ENCODE assay signal across 8 mouse cellular contexts in genomic region chr17:34655581-34655991, GRCm38 (mm10). TPM values are rescaled to one million over a fixed set of nuclear protein-coding genes. Genes with fewer than 3 reads are reported as not detected.
DNase-seq lines count a peak whose midpoint lies in the region; ATAC-seq and TF ChIP-seq lines count a peak whose summit lies in the region.

No protein-coding gene starts in this region.

- no peaks in the 10 kb centered on the region for H3K9me3 ChIP-seq in lung, embryonic 14.5 days (ENCODE audit: low read depth, low read length)

- no peaks in the 10 kb centered on the region; the same call in 1 of the 2 replicates for H3K36me3 ChIP-seq in kidney, adult 2 months (ENCODE audit: control insufficient read depth, insufficient read depth, low read length)
- peaks cover 32% of the 10 kb centered on the region for H3K36me3 ChIP-seq in lung, embryonic 14.5 days (ENCODE audit: insufficient read depth)
- peaks cover 29% of the 10 kb centered on the region for H3K36me3 ChIP-seq in small intestine, adult 2 months (ENCODE audit: control insufficient read depth, insufficient read depth, low read length)

- no peak overlapping the region for H3K9ac ChIP-seq in lung, embryonic 14.5 days

- H3K4me2 ChIP-seq in lung, embryonic 14.5 days = no peak overlapping the region

- WGBS in kidney, adult 2 months = 9% methylated on average over 4 of the region's 4 CpGs
- 4% methylated on average over 4 of the region's 4 CpGs for WGBS in lung, embryonic 14.5 days
- WGBS in small intestine, adult 2 months = 27% methylated on average over 4 of the region's 4 CpGs

- H3K4me1 ChIP-seq in kidney, adult 2 months (ENCODE audit: control insufficient read depth, insufficient read depth, low read length) = peaks cover 17% of the 10 kb centered on the region
- peaks cover 9% of the 10 kb centered on the region; the same call in 1 of the 2 replicates for H3K4me1 ChIP-seq in lung, embryonic 14.5 days (ENCODE audit: insufficient read depth)
- H3K4me1 ChIP-seq in small intestine, adult 2 months (ENCODE audit: control insufficient read depth, insufficient read depth, insufficient read length, low read length) = peaks cover 7% of the 10 kb centered on the region

- DNase-seq in left cerebral cortex, postnatal 14 days (ENCODE audit: low spot score in 2 of 2) = peak; percentile 58 to 75
- no peak for DNase-seq in left cerebral cortex, adult 9 months (ENCODE audit: low spot score in 2 of 2)
- DNase-seq in cerebellum, adult 9-11 months = peak; percentile 62
- DNase-seq in heart, adult 8-10 months (ENCODE audit: low spot score) = peak; percentile 96
- peak; percentile 95 for DNase-seq in kidney, adult 2 months
- DNase-seq in lung, embryonic 14.5 days = peak; percentile 87

- intact Hi-C loops in left cerebral cortex, postnatal 14 days (cut with DNase I) = loop anchor here (10.0 kb wide), 1 partner anchor 149 kb away; the partner anchor contains the start of gene Cyp21a1

- ATAC-seq in lung, embryonic 14.5 days (ENCODE audit: insufficient read depth) = peak; percentile 88
- no peak for ATAC-seq in erythroblast, adult 5-6 weeks (replicated peaks; ENCODE audit: low FRiP score, poor library complexity, severe bottlenecking)

- peak overlapping the region; percentile 48 for H3K27ac ChIP-seq in kidney, adult 2 months (ENCODE audit: insufficient read depth, low read depth, low read length)
- peak overlapping the region; percentile 58; the same call in 1 of the 2 replicates for H3K27ac ChIP-seq in lung, embryonic 14.5 days (ENCODE audit: low read depth)
- peak overlapping the region; percentile 67 for H3K27ac ChIP-seq in small intestine, adult 2 months (ENCODE audit: insufficient read depth, low read depth, low read length)

- H3K4me3 ChIP-seq in kidney, adult 2 months (ENCODE audit: insufficient read depth, low read depth, low read length) = no peak overlapping the region
- H3K4me3 ChIP-seq in lung, embryonic 14.5 days (ENCODE audit: low read depth, low read length) = no peak overlapping the region
- no peak overlapping the region for H3K4me3 ChIP-seq in small intestine, adult 2 months (ENCODE audit: low read depth, low read length)

- no peak for TF ChIP-seq POLR2A in kidney, adult 2 months (IDR thresholded peaks at IDR 0.05; ENCODE audit: low read depth, low read length)
- TF ChIP-seq POLR2A in small intestine, adult 2 months (IDR thresholded peaks at IDR 0.05; ENCODE audit: low read depth, low read length) = no peak

- H3K27me3 ChIP-seq in kidney, adult 2 months (replicated peaks; ENCODE audit: control insufficient read depth, insufficient read depth, low read length) = no peaks in the 10 kb centered on the region
- H3K27me3 ChIP-seq in lung, embryonic 14.5 days (ENCODE audit: insufficient read depth, low read length) = peaks cover 13% of the 10 kb centered on the region
- H3K27me3 ChIP-seq in small intestine, adult 2 months (ENCODE audit: control insufficient read depth, insufficient read depth, low read length) = peaks cover 2% of the 10 kb centered on the region; the same call in 1 of the 2 replicates

- peak; percentile 37 for TF ChIP-seq CTCF in kidney, adult 2 months (conservative IDR thresholded peaks at IDR 0.05; ENCODE audit: insufficient read depth, insufficient read length, low read depth, low read length)
- TF ChIP-seq CTCF in lung, embryonic 14.5 days (IDR thresholded peaks at IDR 0.05; ENCODE audit: low read depth) = peak; percentile 34
- TF ChIP-seq CTCF in small intestine, adult 2 months (IDR thresholded peaks at IDR 0.05; ENCODE audit: extremely low read depth, insufficient read length, insufficient replicate concordance, low read depth, low read length) = peak; percentile 6; the same call in 1 of the 2 replicates

RNA-seq across cellular contexts. Expression of gene Atf6b, which starts 8.6 kb away (rescaled TPM):
- total RNA-seq in left cerebral cortex, postnatal 14 days (2021) = 10 to 100 TPM; 76.4 to 80.3 TPM
- 10 to 100 TPM; 14.4 to 19.9 (median 16.0) TPM for total RNA-seq in heart, adult 8-10 months (2022)
- 52.5 and 65.5 TPM in 2 replicates for polyA plus RNA-seq in kidney, adult 2 months (2012; rRNA removed)
- polyA plus RNA-seq in lung, embryonic 14.5 days (2014; fragmentation: Nextera tagmentation; extraction: Ambion mirVana) = 66.5 and 74.8 TPM in 2 replicates
- 26.6 and 48.0 TPM in 2 replicates for polyA plus RNA-seq in small intestine, adult 2 months (2012; rRNA removed)
- total RNA-seq in erythroblast, adult 5-6 weeks (2015; ENCODE audit: low replicate concordance) = 4.2 and 6.9 TPM in 2 replicates
- 4.0 and 6.1 TPM in 2 replicates for total RNA-seq in erythroblast, adult 5-6 weeks (2017; ENCODE audit: low replicate concordance)

RNA-seq across cellular contexts. Expression of gene Fkbpl, which starts 11.0 kb away (rescaled TPM):
- total RNA-seq in left cerebral cortex, postnatal 14 days (2021) = 10 to 100 TPM; 16.1 to 16.7 TPM
- 1 to 10 TPM; 6.9 to 9.7 (median 8.6) TPM for total RNA-seq in heart, adult 8-10 months (2022)
- 5.5 and 5.8 TPM in 2 replicates for polyA plus RNA-seq in kidney, adult 2 months (2012; rRNA removed)
- polyA plus RNA-seq in lung, embryonic 14.5 days (2014; fragmentation: Nextera tagmentation; extraction: Ambion mirVana) = 9.7 and 11.1 TPM in 2 replicates
- 2.5 and 9.3 TPM in 2 replicates for polyA plus RNA-seq in small intestine, adult 2 months (2012; rRNA removed)
- total RNA-seq in erythroblast, adult 5-6 weeks (2015; ENCODE audit: low replicate concordance) = not detected in 2 replicates
- total RNA-seq in erythroblast, adult 5-6 weeks (2017; ENCODE audit: low replicate concordance) = 0.42 and 3.9 TPM in 2 replicates

RNA-seq across cellular contexts. Expression of gene Tnxb, which starts 14.7 kb away (rescaled TPM):
- total RNA-seq in left cerebral cortex, postnatal 14 days (2021) = 1 to 10 TPM; 1.5 to 1.8 TPM
- 10 to 100 TPM; 22.4 to 34.3 (median 32.2) TPM for total RNA-seq in heart, adult 8-10 months (2022)
- 5.5 and 8.5 TPM in 2 replicates for polyA plus RNA-seq in kidney, adult 2 months (2012; rRNA removed)
- polyA plus RNA-seq in lung, embryonic 14.5 days (2014; fragmentation: Nextera tagmentation; extraction: Ambion mirVana) = 0.38 and 0.45 TPM in 2 replicates
- 12.1 and 12.5 TPM in 2 replicates for polyA plus RNA-seq in small intestine, adult 2 months (2012; rRNA removed)
- not detected in 2 replicates for total RNA-seq in erythroblast, adult 5-6 weeks (2015; ENCODE audit: low replicate concordance)
- total RNA-seq in erythroblast, adult 5-6 weeks (2017; ENCODE audit: low replicate concordance) = not detected in 2 replicates

RNA-seq across cellular contexts. Expression of gene Prrt1, which starts 26.3 kb away (rescaled TPM):
- 100 to 1,000 TPM; 195 to 228 TPM for total RNA-seq in left cerebral cortex, postnatal 14 days (2021)
- 1 to 10 TPM in 3 of 4 experiments, under 1 TPM in 1; 0.92 to 1.4 (median 1.1) TPM for total RNA-seq in heart, adult 8-10 months (2022)
- polyA plus RNA-seq in kidney, adult 2 months (2012; rRNA removed) = 2.7 and 3.2 TPM in 2 replicates
- polyA plus RNA-seq in lung, embryonic 14.5 days (2014; fragmentation: Nextera tagmentation; extraction: Ambion mirVana) = 0.14 TPM in 1 of 2 replicates, not detected in the other
- polyA plus RNA-seq in small intestine, adult 2 months (2012; rRNA removed) = 5.5 and 8.0 TPM in 2 replicates
- not detected in 2 replicates for total RNA-seq in erythroblast, adult 5-6 weeks (2015; ENCODE audit: low replicate concordance)
- not detected in 2 replicates for total RNA-seq in erythroblast, adult 5-6 weeks (2017; ENCODE audit: low replicate concordance)

RNA-seq across cellular contexts. Expression of gene Ppt2, which starts 27.3 kb away (rescaled TPM):
- 10 to 100 TPM; 39.3 to 45.7 TPM for total RNA-seq in left cerebral cortex, postnatal 14 days (2021)
- 10 to 100 TPM; 48.1 to 68.8 (median 59.5) TPM for total RNA-seq in heart, adult 8-10 months (2022)
- 118 and 123 TPM in 2 replicates for polyA plus RNA-seq in kidney, adult 2 months (2012; rRNA removed)
- polyA plus RNA-seq in lung, embryonic 14.5 days (2014; fragmentation: Nextera tagmentation; extraction: Ambion mirVana) = 24.5 and 25.6 TPM in 2 replicates
- 17.3 and 22.0 TPM in 2 replicates for polyA plus RNA-seq in small intestine, adult 2 months (2012; rRNA removed)
- 13.6 and 21.3 TPM in 2 replicates for total RNA-seq in erythroblast, adult 5-6 weeks (2015; ENCODE audit: low replicate concordance)
- total RNA-seq in erythroblast, adult 5-6 weeks (2017; ENCODE audit: low replicate concordance) = 2.9 and 3.3 TPM in 2 replicates

Comparison
In these comparisons a context has a peak if more than half of its experiments do, and no peak if none do; other contexts are left out.
1. DNase-seq: peak in left cerebral cortex, postnatal 14 days (2 of 2), cerebellum, adult 9-11 months (single experiment), heart, adult 8-10 months (single experiment), kidney, adult 2 months (single experiment) and lung, embryonic 14.5 days (single experiment); none in left cerebral cortex, adult 9 months (0 of 2).
2. RNA of gene Tnxb, which starts 14.7 kb away (total RNA-seq): 22.4 to 34.3 TPM in heart, adult 8-10 months; 1.5 to 1.8 TPM in left cerebral cortex, postnatal 14 days and not detected in erythroblast, adult 5-6 weeks; every median in the first group is over 4 times any median in the second.
3. Peak in every context shown above with its lines, with median percentiles within 50 percentile points of each other: H3K27ac ChIP-seq and CTCF ChIP-seq.